ENCODE assay signal across 20 mouse cellular contexts in genomic region chr11:109392601-109393000, GRCm38 (mm10). TPM values are rescaled to one million over a fixed set of nuclear protein-coding genes. Genes with fewer than 3 reads are reported as not detected.
"Had no signal": no experiment of that assay in that cellular context is flagged by ENCODE, and none has a peak within 500 bp of the region (broad histone marks: within the 10 kb centered on the region; RNA-seq: fewer than 3 reads in every experiment).

No protein-coding gene starts in this region.

- H3K4me3 ChIP-seq: lung, embryonic 15.5 days; megakaryocyte, embryonic 14.5 days; midbrain, embryonic 10.5 days; midbrain, embryonic 13.5 days; myocyte; neural tube, embryonic 13.5 days had no signal

- H3K27ac ChIP-seq: kidney, postnatal 0 days; liver, embryonic 14.5 days; lung, embryonic 15.5 days; midbrain, embryonic 10.5 days; midbrain, embryonic 13.5 days; neural tube, embryonic 13.5 days had no signal

- DNase-seq: kidney, adult 2 months; kidney, postnatal 25 days; lung, adult 18-20 months; lung, postnatal 10 days; lung, postnatal 36 days; retina, postnatal 1 day; right cerebral cortex, postnatal 25 days; thymus, adult 18-20 months; thymus, postnatal 36 days had no signal

RNA-seq across cellular contexts. Expression of gene 9930022D16Rik, which starts 21.1 kb away (rescaled TPM):
- total RNA-seq: layer of hippocampus, adult 8-10 months; layer of hippocampus, postnatal 14 days; left cerebral cortex, postnatal 36 days had no signal
